Mouse (Mus musculus) left cerebral cortex, postnatal 14 days (tissue): ENCODE data around the gene Gm49366. TPM values are rescaled to one million over a fixed set of nuclear protein-coding genes. Genes with fewer than 3 reads are reported as not detected.
A peak's percentile ranks its signal among the peaks of the same experiment; 100 is the strongest.
"Not testable (repeated sequence)": the region's sequence is repeated elsewhere in the genome, so short reads cannot be mapped to it uniquely, and the experiment has no call there.

Source experiments
- DNase-seq, 2 experiments: peaks; one replicate each; pipeline ENCODE4 v3.0.0; 2021 to 2022; ENCODE audit warnings: low spot score in 2 of 2, mixed read lengths in 1 of 2
- intact Hi-C: fragments of 180-260 bp; cut with DNase I; formaldehyde crosslinking; loops from one replicate; pipeline ENCODE4 v1.15.1; 2025
- long read RNA-seq, 2 experiments: library from polyadenylated mRNA; stranded (forward); transcript quantifications; one replicate each; pipeline ENCODE4 v2.0.0; 2021
- total RNA-seq, 2 experiments: library from RNA; stranded (reverse); gene quantifications; 2 replicates each; pipeline ENCODE4 v1.2.3; 2021

Gm49366 gene
- not detected for total RNA-seq
- long read RNA-seq, experiment 1 = 0 reads
- long read RNA-seq, experiment 2, partial matches to known transcripts = 0 of 2 reads
- long read RNA-seq, experiment 2, other reads (novel, unspliced or antisense) = 2 of 2 reads

GRCm38 (mm10) chr12:84038691-84039111, at the start of gene Gm49366:
TSS of gene Gm49366 (plus strand) at chr12:84038935.
- DNase-seq = peak in 1 of 2 experiments; percentile 19
- intact Hi-C loops = not testable (repeated sequence)

GRCm38 (mm10) chr12:83989378-83989777, 49.4 kb upstream of the Gm49366 start:
- intact Hi-C loops = no loop called here
- no peak for DNase-seq

- intact Hi-C loops = no loop called here
- DNase-seq = no peak
Measured at GRCm38 (mm10) chr12:83997221-83997620, 41.5 kb upstream of the Gm49366 start.

GRCm38 (mm10) chr12:83998341-83999107, 40.2 kb upstream of the Gm49366 start:
- DNase-seq = peak in 1 of 2 experiments; percentile 23
- intact Hi-C loops = no loop called here

GRCm38 (mm10) chr12:83999237-83999636, 39.5 kb upstream of the Gm49366 start:
- intact Hi-C loops, DNase-seq: not testable (repeated sequence)

GRCm38 (mm10) chr12:84000418-84000817, 38.3 kb upstream of the Gm49366 start:
- no peak for DNase-seq
- intact Hi-C loops = no loop called here

- intact Hi-C loops = no loop called here
Measured at GRCm38 (mm10) chr12:84003866-84004265, 34.9 kb upstream of the Gm49366 start.

GRCm38 (mm10) chr12:84008251-84008650, 30.5 kb upstream of the Gm49366 start:
- DNase-seq = no peak
- intact Hi-C loops = no loop called here

More at GRCm38 (mm10) chr12:84003866-84004265, 34.9 kb upstream of the Gm49366 start:
- DNase-seq = no peak

GRCm38 (mm10) chr12:84008729-84009128, 30.0 kb upstream of the Gm49366 start:
- no peak for DNase-seq
- intact Hi-C loops = no loop called here

GRCm38 (mm10) chr12:84009171-84009965, 29.4 kb upstream of the Gm49366 start, which contains the start of gene Acot1:
TSS of gene Acot1 (plus strand) at chr12:84009490.
- intact Hi-C loops = not testable (repeated sequence)

GRCm38 (mm10) chr12:84010201-84010600, 28.5 kb upstream of the Gm49366 start:
- DNase-seq = no peak
- intact Hi-C loops = no loop called here

More at GRCm38 (mm10) chr12:84009171-84009965, 29.4 kb upstream of the Gm49366 start, which contains the start of gene Acot1:
- DNase-seq = peak; percentile 63 to 70

GRCm38 (mm10) chr12:84011251-84012040, 27.3 kb upstream of the Gm49366 start:
- intact Hi-C loops = no loop called here
- DNase-seq = peak; percentile 67 to 72

GRCm38 (mm10) chr12:84013130-84013529, 25.6 kb upstream of the Gm49366 start:
- DNase-seq = no peak
- intact Hi-C loops = no loop called here

GRCm38 (mm10) chr12:84013701-84014100, 25.0 kb upstream of the Gm49366 start:
- peak in 1 of 2 experiments; percentile 57 for DNase-seq
- intact Hi-C loops = no loop called here

- intact Hi-C loops = not testable (repeated sequence)
Measured at GRCm38 (mm10) chr12:84020528-84020927, 18.2 kb upstream of the Gm49366 start.

GRCm38 (mm10) chr12:84022266-84022665, 16.5 kb upstream of the Gm49366 start:
- intact Hi-C loops, DNase-seq: not testable (repeated sequence)

More at GRCm38 (mm10) chr12:84020528-84020927, 18.2 kb upstream of the Gm49366 start:
- peak; percentile 10 to 25 for DNase-seq

- intact Hi-C loops = no loop called here
- DNase-seq = no peak
Measured at GRCm38 (mm10) chr12:84023052-84023745, 15.5 kb upstream of the Gm49366 start.

- intact Hi-C loops = no loop called here
Measured at GRCm38 (mm10) chr12:84025888-84026287, 12.8 kb upstream of the Gm49366 start.

More at GRCm38 (mm10) chr12:84025888-84026287, 12.8 kb upstream of the Gm49366 start:
- DNase-seq = no peak
